ENCODE assay signal across 8 mouse cellular contexts in genomic region chr1:167393683-167394492, GRCm38 (mm10). TPM values are rescaled to one million over a fixed set of nuclear protein-coding genes. Genes with fewer than 3 reads are reported as not detected.
DNase-seq lines count a peak whose midpoint lies in the region; ATAC-seq lines count a peak whose summit lies in the region.

TSS of gene Mgst3 (minus strand) at chr1:167393841.

- DNase-seq in adrenal gland, adult (ENCODE audit: inconsistent age in 2 of 2, low spot score in 1 of 2) = peak; percentile 95 to 99
- peak; percentile 97 for DNase-seq in embryo, embryonic 10.5 days (ENCODE audit: low spot score)
- DNase-seq in gastrocnemius, postnatal 14 days = peak; percentile 92
- DNase-seq in left cerebral cortex, postnatal 10 days (ENCODE audit: extremely low spot score in 1 of 2, low spot score in 2 of 2) = peak; percentile 93 to 95
- DNase-seq in right cerebral cortex, postnatal 25 days = peak; percentile 92
- DNase-seq in urinary bladder, postnatal 4 days (ENCODE audit: low spot score in 2 of 2) = peak; percentile 88 to 93

- intact Hi-C loops in gastrocnemius, postnatal 14 days (cut with DNase I; ENCODE audit: low total_unique reads) = no loop called here
- intact Hi-C loops in left cerebral cortex, postnatal 10 days (cut with DNase I) = loop anchor here (2.0 kb wide), 1 partner anchor 23 kb away; no protein-coding TSS in a partner anchor

- ATAC-seq in inflammation-experienced regulatory T-cells, adult 6 months = peak; percentile 89
- peak; percentile 86 for ATAC-seq in megakaryocyte-erythroid progenitor cell, adult 5-6 weeks (replicated peaks; ENCODE audit: low FRiP score, low TSS enrichment, poor library complexity, severe bottlenecking)

RNA-seq across cellular contexts. Expression of gene Mgst3, which starts in this region (rescaled TPM):
- total RNA-seq in gastrocnemius, postnatal 14 days (2021) = 10 to 100 TPM; 32.1 to 43.9 TPM
- polyA plus RNA-seq in inflammation-experienced regulatory T-cells, adult 6 months (2017; shearing (Covaris generic)) = 1 to 10 TPM; 1.3 to 4.7 (median 1.8) TPM
- 100 to 1,000 TPM; 186 to 187 TPM for total RNA-seq in left cerebral cortex, postnatal 10 days (2021)
- total RNA-seq in megakaryocyte-erythroid progenitor cell, adult 5-6 weeks (2014; fragmentation: Nextera tagmentation) = 36.8 and 53.5 TPM in 2 replicates
- 17.8 and 43.6 TPM in 2 replicates for total RNA-seq in megakaryocyte-erythroid progenitor cell, adult 5-6 weeks (2017)

Comparison
In these comparisons a context has a peak if more than half of its experiments do, and no peak if none do; other contexts are left out.
1. Peak in every context shown above with its lines: DNase-seq and ATAC-seq.